Mouse (Mus musculus) heart, postnatal 0 days (tissue): ENCODE results near the gene Nfia.

ENCODE experiments used
- CTCF ChIP-seq: IDR thresholded peaks from 2 replicates; pipeline ENCODE4 v1.5.1; 2016; ENCODE audit warnings: antibody characterized with exemption, control low read depth, low read depth
- EP300 ChIP-seq: IDR thresholded peaks from 2 replicates; pipeline ENCODE4 v1.6.1; 2016; ENCODE audit warnings: antibody characterized with exemption, low read depth

GRCm38 (mm10) chr4:98116046-98116445 is 343.5 kb downstream of the Nfia start:
- TF ChIP-seq CTCF (no peak), EP300 (no peak)
